10 mouse cellular contexts compared by ENCODE assay signal in genomic region chr5:105293226-105294165, GRCm38 (mm10). TPM values are rescaled to one million over a fixed set of nuclear protein-coding genes. Genes with fewer than 3 reads are reported as not detected.
DNase-seq lines count a peak whose midpoint lies in the region; TF ChIP-seq lines count a peak whose summit lies in the region.
"Not testable (repeated sequence)": the region's sequence is repeated elsewhere in the genome, so short reads cannot be mapped to it uniquely, and the experiment has no call there.
"Had no signal": no experiment of that assay in that cellular context is flagged by ENCODE, and none has a peak within 500 bp of the region (broad histone marks: within the 10 kb centered on the region; RNA-seq: fewer than 3 reads in every experiment).

Gene Gm43302, minus strand, starts transcription at chr5:105293695.
Gene Gbp6, minus strand, starts transcription at chr5:105293698.

- peak; percentile 64 for DNase-seq in 3T3-L1 (ENCODE audit: low read depth, low spot score)
- not testable (repeated sequence) for DNase-seq in heart, embryonic 10.5 days (ENCODE audit: low spot score); spleen, adult 2 months (ENCODE audit: low read depth in 1 of 2, low spot score in 2 of 2)
- DNase-seq in induced T-regulatory cell, adult 2 months (ENCODE audit: low read depth): peak; percentile 85
- peak; percentile 6 to 17 for DNase-seq in layer of hippocampus, postnatal 10 days (ENCODE audit: low spot score in 2 of 2)
- peak; percentile 62 for DNase-seq in lung, postnatal 10 days

- H3K4me3 ChIP-seq in bone marrow macrophage, adult 2 months (ENCODE audit: insufficient read depth, low read length): peak within 1 kb of the TSS; percentile 4; the same call in 1 of the 2 replicates
- not testable (repeated sequence) for H3K4me3 ChIP-seq in cortical plate, adult 2 months (ENCODE audit: insufficient read depth, low read length); heart, embryonic 10.5 days
- peak within 1 kb of the TSS; percentile 33 for H3K4me3 ChIP-seq in spleen, adult 2 months (ENCODE audit: extremely low read depth, insufficient read depth, insufficient read length)

- H3K9me3 ChIP-seq in heart, embryonic 10.5 days: not testable (repeated sequence)

- not testable (repeated sequence) for H3K36me3 ChIP-seq in heart, embryonic 10.5 days; spleen, adult 2 months (ENCODE audit: control insufficient read depth, insufficient read depth, low read length)

- H3K4me1 ChIP-seq in bone marrow macrophage, adult 2 months (ENCODE audit: control insufficient read depth, insufficient read depth, low read length); cortical plate, adult 2 months (ENCODE audit: control insufficient read depth, insufficient read depth, low read length); heart, embryonic 10.5 days; spleen, adult 2 months (ENCODE audit: control insufficient read depth, insufficient read depth, insufficient read length): not testable (repeated sequence)

- TF ChIP-seq POLR2A in bone marrow macrophage, adult 2 months (IDR thresholded peaks at IDR 0.05; ENCODE audit: borderline replicate concordance, low read depth, low read length); cortical plate, adult 2 months (IDR thresholded peaks at IDR 0.05; ENCODE audit: extremely low read depth, insufficient read depth, low read length); spleen, adult 2 months (IDR thresholded peaks at IDR 0.05; ENCODE audit: low read depth, low read length): not testable (repeated sequence)

- not testable (repeated sequence) for H3K27ac ChIP-seq in bone marrow macrophage, adult 2 months (ENCODE audit: insufficient read depth, low read depth, low read length)
- H3K27ac ChIP-seq in cortical plate, adult 2 months (ENCODE audit: insufficient read depth, low read length): 0 out of 2 replicates have a peak within 1 kb of the TSS, but pooled peaks have one; percentile 1
- peak within 1 kb of the TSS; percentile 67 for H3K27ac ChIP-seq in heart, embryonic 10.5 days
- H3K27ac ChIP-seq in spleen, adult 2 months (ENCODE audit: insufficient read depth, low read length): peak within 1 kb of the TSS; percentile 47

- 47% methylated on average over 3 of the region's 3 CpGs for WGBS in heart, embryonic 10.5 days
- WGBS in spleen, adult 2 months: 44% methylated on average over 3 of the region's 3 CpGs

- not testable (repeated sequence) for TF ChIP-seq CTCF in bone marrow macrophage, adult 2 months (IDR thresholded peaks at IDR 0.05; ENCODE audit: low read depth, low read length); cortical plate, adult 2 months (IDR thresholded peaks at IDR 0.05; ENCODE audit: extremely low read depth, insufficient read depth, low read length); spleen, adult 2 months (IDR thresholded peaks at IDR 0.05; ENCODE audit: extremely low read depth, insufficient read depth, insufficient read length, insufficient replicate concordance)

- H3K27me3 ChIP-seq in heart, embryonic 10.5 days (ENCODE audit: insufficient read depth, poor library complexity, severe bottlenecking); spleen, adult 2 months (ENCODE audit: control insufficient read depth, insufficient read depth, low read length): not testable (repeated sequence)

RNA-seq across cellular contexts. Expression of gene Gm43302, which starts in this region (rescaled TPM):
- not detected in 2 replicates for polyA plus RNA-seq in bone marrow macrophage, adult 2 months (2012; ENCODE audit: insufficient read depth, insufficient read length, missing spikeins)
- 0.23 and 0.31 TPM in 2 replicates for polyA plus RNA-seq in cortical plate, adult 2 months (2012; rRNA removed)
- not detected in 2 replicates for polyA plus RNA-seq in heart, embryonic 10.5 days (2016; fragmentation: Nextera tagmentation; extraction: Ambion mirVana)
- not detected for total RNA-seq in layer of hippocampus, postnatal 10 days (2021)
- 1.0 and 1.2 TPM in 2 replicates for polyA plus RNA-seq in spleen, adult 2 months (2012; rRNA removed)
- polyA plus RNA-seq: embryonic facial prominence, embryonic 13.5 days; neural tube, embryonic 13.5 days had no signal

RNA-seq across cellular contexts. Expression of gene Gbp6, which starts in this region (rescaled TPM):
- 3.7 and 5.6 TPM in 2 replicates for polyA plus RNA-seq in bone marrow macrophage, adult 2 months (2012; ENCODE audit: insufficient read depth, insufficient read length, missing spikeins)
- polyA plus RNA-seq in cortical plate, adult 2 months (2012; rRNA removed): 1.4 and 1.8 TPM in 2 replicates
- 2.4 and 3.4 TPM in 2 replicates for polyA plus RNA-seq in heart, embryonic 10.5 days (2016; fragmentation: Nextera tagmentation; extraction: Ambion mirVana)
- total RNA-seq in layer of hippocampus, postnatal 10 days (2021): 1 to 10 TPM in 1 of 2 experiments, under 1 TPM in 1; 0.98 to 1.2 TPM
- polyA plus RNA-seq in spleen, adult 2 months (2012; rRNA removed): 2.8 and 3.7 TPM in 2 replicates
